ENCODE assay signal across 20 mouse cellular contexts in the genomic region with DNA sequence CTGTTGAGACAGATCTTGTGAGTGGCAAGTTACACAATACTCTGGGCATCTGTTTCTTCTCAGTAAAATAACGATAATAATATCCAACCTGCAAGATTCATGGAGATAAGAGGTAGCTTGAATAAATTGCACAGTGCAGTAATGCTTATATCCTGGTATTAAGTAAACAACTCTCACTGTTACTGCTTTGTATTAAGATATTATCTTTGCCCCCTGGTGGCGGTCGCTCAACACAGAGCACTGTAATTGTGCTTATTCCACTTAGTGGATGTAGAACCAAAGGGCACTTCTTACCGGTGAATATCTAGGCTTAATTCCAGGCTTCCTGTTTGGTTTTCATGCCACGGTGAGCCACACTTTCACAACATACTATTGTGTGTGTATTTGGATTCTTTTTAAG. TPM values are rescaled to one million over a fixed set of nuclear protein-coding genes. Genes with fewer than 3 reads are reported as not detected.
A peak's percentile ranks its signal among the peaks of the same experiment; 100 is the strongest.
DNase-seq lines count a peak whose midpoint lies in the region; ATAC-seq lines count a peak whose summit lies in the region.
"Had no signal": no experiment of that assay in that cellular context is flagged by ENCODE, and none has a peak within 500 bp of the region (broad histone marks: within the 10 kb centered on the region; RNA-seq: fewer than 3 reads in every experiment).

No protein-coding gene starts in this region.

- H3K4me2 ChIP-seq in kidney, embryonic 16.5 days (replicated peaks; ENCODE audit: low read depth, low read length), result no peak overlapping the region
- no peak overlapping the region for H3K4me2 ChIP-seq in embryonic facial prominence, embryonic 12.5 days (replicated peaks)
- H3K4me2 ChIP-seq: liver, embryonic 12.5 days; midbrain, embryonic 13.5 days; stomach, embryonic 15.5 days had no signal

- H3K27me3 ChIP-seq in kidney, embryonic 16.5 days (ENCODE audit: insufficient read depth, low read length), result peaks cover 9% of the 10 kb centered on the region
- peaks cover 7% of the 10 kb centered on the region; the same call in 1 of the 2 replicates for H3K27me3 ChIP-seq in embryonic facial prominence, embryonic 12.5 days

- H3K27ac ChIP-seq in kidney, embryonic 16.5 days (ENCODE audit: low read length), result no peak overlapping the region
- H3K27ac ChIP-seq in embryonic facial prominence, embryonic 12.5 days, result no peak overlapping the region
- H3K27ac ChIP-seq: liver, embryonic 12.5 days; midbrain, embryonic 13.5 days; stomach, embryonic 15.5 days had no signal

- DNase-seq in cerebellum, postnatal 10 days, result peak; percentile 44 to 47
- no peak for DNase-seq in cerebellum, adult 11-12 months
- peak; percentile 43 for DNase-seq in kidney, postnatal 4 days
- DNase-seq in right cerebral cortex, postnatal 4 days, result peak; percentile 6
- no peak for DNase-seq in right cerebral cortex, adult 18-20 months
- no peak for DNase-seq in layer of hippocampus, adult 9-11 months
- DNase-seq: cerebellum, adult 8-10 months; embryo, embryonic 11 days; gastrocnemius, postnatal 10 days; heart, postnatal 4 days; lung, postnatal 36 days had no signal

- H3K4me1 ChIP-seq in kidney, embryonic 16.5 days (ENCODE audit: insufficient read depth, low read length), result no peaks in the 10 kb centered on the region
- no peaks in the 10 kb centered on the region for H3K4me1 ChIP-seq in embryonic facial prominence, embryonic 12.5 days
- H3K4me1 ChIP-seq: liver, embryonic 12.5 days; midbrain, embryonic 13.5 days; stomach, embryonic 15.5 days had no signal

- no peaks in the 10 kb centered on the region for H3K36me3 ChIP-seq in kidney, embryonic 16.5 days (ENCODE audit: insufficient read depth, low read length)
- no peaks in the 10 kb centered on the region for H3K36me3 ChIP-seq in embryonic facial prominence, embryonic 12.5 days
- H3K36me3 ChIP-seq: G1E; liver, embryonic 12.5 days; midbrain, embryonic 13.5 days; stomach, embryonic 15.5 days had no signal

- no peak for ATAC-seq in kidney, embryonic 16.5 days (ENCODE audit: low FRiP score, low TSS enrichment)
- peak; percentile 56; the same call in 1 of the 2 replicates for ATAC-seq in embryonic facial prominence, embryonic 12.5 days (ENCODE audit: insufficient number of reproducible peaks, insufficient read depth, low FRiP score, low TSS enrichment)
- ATAC-seq: inflammation-experienced regulatory T-cells, adult 6 months; liver, embryonic 12.5 days; midbrain, embryonic 13.5 days had no signal

- no peak overlapping the region for H3K9ac ChIP-seq in kidney, embryonic 16.5 days (replicated peaks; ENCODE audit: low read length)
- H3K9ac ChIP-seq in embryonic facial prominence, embryonic 12.5 days, result no peak overlapping the region
- H3K9ac ChIP-seq: liver, embryonic 12.5 days; midbrain, embryonic 13.5 days; stomach, embryonic 15.5 days had no signal

- H3K9me3 ChIP-seq in kidney, embryonic 16.5 days (ENCODE audit: low read length), result no peaks in the 10 kb centered on the region
- no peaks in the 10 kb centered on the region for H3K9me3 ChIP-seq in embryonic facial prominence, embryonic 12.5 days
- H3K9me3 ChIP-seq: G1E; liver, embryonic 12.5 days; midbrain, embryonic 13.5 days; stomach, embryonic 15.5 days had no signal

- WGBS in kidney, embryonic 16.5 days, result 65% methylated on average over 5 of the region's 5 CpGs
- WGBS in embryonic facial prominence, embryonic 12.5 days, result 53% methylated on average over 5 of the region's 5 CpGs

- H3K4me3 ChIP-seq in kidney, embryonic 16.5 days (ENCODE audit: low read length), result no peak overlapping the region
- no peak overlapping the region for H3K4me3 ChIP-seq in embryonic facial prominence, embryonic 12.5 days
- H3K4me3 ChIP-seq: liver, embryonic 12.5 days; midbrain, embryonic 13.5 days; stomach, embryonic 15.5 days had no signal

RNA-seq across cellular contexts. Expression of a gene that starts 16.4 kb away (rescaled TPM):
- 0.27 TPM in 1 of 2 replicates, not detected in the other for polyA plus RNA-seq in kidney, embryonic 16.5 days (2015; fragmentation: Nextera tagmentation; extraction: Ambion mirVana)
- polyA plus RNA-seq in embryonic facial prominence, embryonic 12.5 days (2016; fragmentation: Nextera tagmentation; extraction: Ambion mirVana), result 0.68 and 0.92 TPM in 2 replicates
- polyA plus RNA-seq: C2C12; G1E; inflammation-experienced regulatory T-cells, adult 6 months; liver, embryonic 12.5 days; small intestine, adult 2 months had no signal

Comparison
In these comparisons a context has a peak if more than half of its experiments do, and no peak if none do; other contexts are left out.
1. DNase-seq: peak in cerebellum, postnatal 10 days (2 of 2), kidney, postnatal 4 days (2 of 2) and right cerebral cortex, postnatal 4 days (single experiment); none in cerebellum, adult 11-12 months (single experiment), right cerebral cortex, adult 18-20 months (single experiment) and layer of hippocampus, adult 9-11 months (single experiment).